Mouse (Mus musculus) heart, embryonic 14.5 days (tissue): Measurements from ENCODE around the gene Tigd4. TPM values are rescaled to one million over a fixed set of nuclear protein-coding genes. Genes with fewer than 3 reads are reported as not detected.
A peak's percentile ranks its signal among the peaks of the same experiment; 100 is the strongest.

ENCODE experiments used
- ATAC-seq: fragments of 200-750 bp; cut with Nextera tagmentation; 2 replicates; pipeline ENCODE4 v1.8.0; 2017; ENCODE audit warnings: low read depth, moderate TSS enrichment; ENCODE audit not compliant: insufficient number of reproducible peaks, insufficient read depth, low FRiP score
- H3K27ac ChIP-seq, 2 experiments: fragments of 200-500 bp in 1 of 2; fragments of 300-500 bp in 1 of 2; sonication (generic) in 1 of 2; replicated peaks in 1 of 2; 2 replicates each; pipeline ENCODE4 v1.5.1; 2012 to 2014; ENCODE audit warnings: low read depth in 2 of 2, low read length in 2 of 2, control low read depth in 1 of 2, mild to moderate bottlenecking in 1 of 2, mixed read lengths in 1 of 2; ENCODE audit not compliant: control insufficient read depth in 1 of 2, insufficient read depth in 1 of 2
- H3K27me3 ChIP-seq: fragments of 300-500 bp; sonication (generic); 2 replicates; pipeline ENCODE4 v1.6.1; 2014; ENCODE audit warnings: mild to moderate bottlenecking, low read length, control low read depth; ENCODE audit not compliant: control insufficient read depth, insufficient read depth
- H3K36me3 ChIP-seq: fragments of 300-500 bp; sonication (generic); 2 replicates; pipeline ENCODE4 v1.6.1; 2014; ENCODE audit warnings: mild to moderate bottlenecking, control low read depth, low read length, mixed read lengths; ENCODE audit not compliant: control insufficient read depth, insufficient read depth
- H3K4me1 ChIP-seq, 2 experiments: fragments of 200-500 bp in 1 of 2; fragments of 300-500 bp in 1 of 2; sonication (generic) in 1 of 2; 2 replicates each; pipeline ENCODE4 v1.6.1; 2012 to 2014; ENCODE audit warnings: low read length in 2 of 2, control low read depth in 1 of 2, mixed read lengths in 1 of 2; ENCODE audit not compliant: control insufficient read depth in 2 of 2, insufficient read depth in 2 of 2
- H3K4me2 ChIP-seq: fragments of 300-500 bp; sonication (generic); 2 replicates; pipeline ENCODE4 v1.6.1; 2014; ENCODE audit warnings: mild to moderate bottlenecking, low read length
- H3K4me3 ChIP-seq, 2 experiments: fragments of 200-500 bp in 1 of 2; fragments of 300-500 bp in 1 of 2; sonication (generic) in 1 of 2; 2 replicates each; pipeline ENCODE4 v1.5.1; 2012 to 2014; ENCODE audit warnings: low read length in 2 of 2, mild to moderate bottlenecking in 2 of 2, control low read depth in 1 of 2, low read depth in 1 of 2, moderate library complexity in 1 of 2; ENCODE audit not compliant: control insufficient read depth in 1 of 2, insufficient read depth in 1 of 2
- H3K9ac ChIP-seq: fragments of 300-500 bp; sonication (generic); 2 replicates; pipeline ENCODE4 v1.6.1; 2014; ENCODE audit warnings: mild to moderate bottlenecking, low read length
- H3K9me3 ChIP-seq: fragments of 300-500 bp; sonication (generic); 2 replicates; pipeline ENCODE4 v1.6.1; 2016; ENCODE audit warnings: low read length, control low read depth; ENCODE audit not compliant: control insufficient read depth
- WGBS: fragments of 180-500 bp; shearing (Covaris S2); extraction: QIAGEN DNeasy Blood & Tissue Kit; methylation state at CpG from one replicate; pipeline ENCODE4 v1.1.7; 2014; 5-methylcytosine and 5-hydroxymethylcytosine counted together
- polyA plus RNA-seq: library from polyadenylated mRNA; unstranded; fragments of >200 nt; fragmentation: Nextera tagmentation; extraction: Ambion mirVana; gene quantifications from 2 replicates; pipeline ENCODE4 v1.2.1, GENCODE M21; 2014

Tigd4 gene
- polyA plus RNA-seq, 1 experiment from 2014 or later: 0.26 TPM

GRCm38 (mm10) chr3:84637095-84637494, 43.7 kb downstream of the Tigd4 start:
- Histone ChIP-seq H3K9me3 (no peaks in the 10 kb centered on the region), H3K27me3 (no peaks in the 10 kb centered on the region), H3K4me2 (no peak overlapping the region), H3K4me1 (peaks cover 16 to 23% of the 10 kb centered on the region in 2 experiments), H3K4me3 (no peak overlapping the region), H3K9ac (no peak overlapping the region), H3K27ac (peak overlapping the region; percentile 70 to 72), H3K36me3 (no peaks in the 10 kb centered on the region)
- ATAC-seq: peak; percentile 59; the same call in 1 of the 2 replicates
- 35% methylated on average over 6 of the region's 6 CpGs for WGBS

GRCm38 (mm10) chr3:84637890-84638578, 44.7 kb downstream of the Tigd4 start:
- Histone ChIP-seq H3K9me3 (no peaks in the 10 kb centered on the region), H3K27me3 (no peaks in the 10 kb centered on the region), H3K4me1 (peaks cover 16 to 26% of the 10 kb centered on the region in 2 experiments), H3K36me3 (no peaks in the 10 kb centered on the region), H3K27ac (peak overlapping the region in 1 of 2 experiments; percentile 70; a peak in 1 of 4 replicates), H3K4me2 (no peak overlapping the region), H3K4me3 (no peak overlapping the region), H3K9ac (no peak overlapping the region)
- ATAC-seq: no peak
- 58% methylated on average over 12 of the region's 12 CpGs for WGBS

- Histone ChIP-seq H3K9me3 (no peaks in the 10 kb centered on the region), H3K36me3 (no peaks in the 10 kb centered on the region), H3K9ac (no peak overlapping the region), H3K4me1 (peaks cover 16 to 26% of the 10 kb centered on the region in 2 experiments), H3K27ac (no peak overlapping the region), H3K4me3 (no peak overlapping the region), H3K4me2 (no peak overlapping the region), H3K27me3 (no peaks in the 10 kb centered on the region)
- no peak for ATAC-seq
- 90% methylated on average over 4 of the region's 4 CpGs for WGBS
These were observed 45.5 kb downstream of the Tigd4 start for GRCm38 (mm10) chr3:84638858-84639257.

- no peaks in the 10 kb centered on the region for H3K36me3 ChIP-seq
- no peaks in the 10 kb centered on the region for H3K27me3 ChIP-seq
- H3K27ac ChIP-seq: peak overlapping the region in 1 of 2 experiments; percentile 0; a peak in 1 of 4 replicates
- no peak overlapping the region for H3K9ac ChIP-seq
- no peak overlapping the region for H3K4me2 ChIP-seq
- peaks cover 16 to 26% of the 10 kb centered on the region in 2 experiments for H3K4me1 ChIP-seq
- no peak for ATAC-seq
- 33% methylated on average over 11 of the region's 11 CpGs for WGBS
- no peaks in the 10 kb centered on the region for H3K9me3 ChIP-seq
- no peak overlapping the region for H3K4me3 ChIP-seq
These were observed 46.6 kb downstream of the Tigd4 start for GRCm38 (mm10) chr3:84639767-84640500.

- no peak overlapping the region for H3K4me3 ChIP-seq
- no peaks in the 10 kb centered on the region for H3K9me3 ChIP-seq
- no peaks in the 10 kb centered on the region for H3K27me3 ChIP-seq
- H3K27ac ChIP-seq: no peak overlapping the region
- H3K4me2 ChIP-seq: no peak overlapping the region
- no peaks in the 10 kb centered on the region for H3K36me3 ChIP-seq
- no peak for ATAC-seq
- 65% methylated on average over 6 of the region's 6 CpGs for WGBS
- peaks cover 16 to 26% of the 10 kb centered on the region in 2 experiments for H3K4me1 ChIP-seq
- H3K9ac ChIP-seq: no peak overlapping the region
These were observed 47.2 kb downstream of the Tigd4 start for GRCm38 (mm10) chr3:84640536-84640935.

DNA sequence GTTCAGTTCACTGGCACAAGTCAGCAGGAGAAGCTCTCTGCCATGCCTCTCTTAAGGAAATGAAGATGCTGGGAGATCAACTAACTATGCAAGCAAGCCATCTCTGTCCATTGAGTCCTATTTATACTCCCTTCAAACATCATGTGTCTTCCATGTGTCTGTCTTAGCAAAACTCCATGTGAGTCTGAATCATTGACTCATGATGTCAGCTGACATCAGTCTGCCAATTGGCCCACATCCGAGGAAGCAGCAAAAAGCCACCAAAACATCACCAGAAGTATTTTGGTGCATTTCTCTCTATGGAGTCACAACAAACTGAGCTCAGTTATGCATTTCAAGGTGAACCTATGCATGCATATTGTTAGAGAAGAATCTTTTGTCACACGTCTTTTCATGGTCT, 48.0 kb downstream of the Tigd4 start:
- H3K4me2 ChIP-seq: no peak overlapping the region
- H3K4me3 ChIP-seq: no peak overlapping the region
- H3K27me3 ChIP-seq: no peaks in the 10 kb centered on the region
- no peaks in the 10 kb centered on the region for H3K36me3 ChIP-seq
- no peak overlapping the region for H3K9ac ChIP-seq
- no peaks in the 10 kb centered on the region for H3K9me3 ChIP-seq
- peaks cover 16 to 26% of the 10 kb centered on the region in 2 experiments for H3K4me1 ChIP-seq
- WGBS: 71% methylated on average over 2 of the region's 2 CpGs
- no peak overlapping the region for H3K27ac ChIP-seq
- ATAC-seq: no peak

DNA sequence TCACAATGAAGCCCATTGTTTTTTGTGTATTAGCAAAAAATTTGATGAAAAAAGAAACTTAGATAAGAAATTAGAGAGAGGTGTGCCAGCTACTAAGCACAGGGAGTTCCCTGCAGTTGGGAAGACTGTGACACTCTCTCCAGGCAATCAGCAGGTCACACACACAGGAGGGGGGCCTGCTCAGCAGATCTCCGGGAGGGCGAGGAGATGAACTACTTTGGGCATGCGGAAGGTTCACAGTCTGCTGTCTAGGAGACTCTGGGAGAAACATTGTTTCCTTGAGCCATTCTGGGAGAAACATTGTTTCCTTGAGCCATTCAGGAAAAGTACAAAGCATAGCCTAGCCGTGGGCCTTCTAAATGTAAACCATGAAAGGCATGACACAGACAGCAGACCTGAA, 49.6 kb downstream of the Tigd4 start:
- no peak for ATAC-seq
- WGBS: 41% methylated on average over 4 of the region's 4 CpGs
- H3K9ac ChIP-seq: no peak overlapping the region

More for the DNA sequence above, 49.6 kb downstream of the Tigd4 start:
- H3K4me1 ChIP-seq: peaks cover 17 to 25% of the 10 kb centered on the region in 2 experiments
- H3K36me3 ChIP-seq: no peaks in the 10 kb centered on the region
- no peak overlapping the region for H3K27ac ChIP-seq
- no peak overlapping the region for H3K4me3 ChIP-seq
- H3K9me3 ChIP-seq: no peaks in the 10 kb centered on the region
- H3K27me3 ChIP-seq: no peaks in the 10 kb centered on the region
- no peak overlapping the region for H3K4me2 ChIP-seq
